Mouse (Mus musculus) B cell, adult (primary cell): ENCODE measurements around the gene Hps5. TPM values are rescaled to one million over a fixed set of nuclear protein-coding genes. Genes with fewer than 3 reads are reported as not detected.

Experiments used
- total RNA-seq: library from RNA; stranded (reverse); gene quantifications from 4 replicates; pipeline ENCODE4 v1.2.4, GENCODE M21; 2023; ENCODE audit not compliant: inconsistent age

Hps5 gene
- 52.4 to 64.3 TPM (median 57.5 TPM) in 4 replicates for total RNA-seq

DNA sequence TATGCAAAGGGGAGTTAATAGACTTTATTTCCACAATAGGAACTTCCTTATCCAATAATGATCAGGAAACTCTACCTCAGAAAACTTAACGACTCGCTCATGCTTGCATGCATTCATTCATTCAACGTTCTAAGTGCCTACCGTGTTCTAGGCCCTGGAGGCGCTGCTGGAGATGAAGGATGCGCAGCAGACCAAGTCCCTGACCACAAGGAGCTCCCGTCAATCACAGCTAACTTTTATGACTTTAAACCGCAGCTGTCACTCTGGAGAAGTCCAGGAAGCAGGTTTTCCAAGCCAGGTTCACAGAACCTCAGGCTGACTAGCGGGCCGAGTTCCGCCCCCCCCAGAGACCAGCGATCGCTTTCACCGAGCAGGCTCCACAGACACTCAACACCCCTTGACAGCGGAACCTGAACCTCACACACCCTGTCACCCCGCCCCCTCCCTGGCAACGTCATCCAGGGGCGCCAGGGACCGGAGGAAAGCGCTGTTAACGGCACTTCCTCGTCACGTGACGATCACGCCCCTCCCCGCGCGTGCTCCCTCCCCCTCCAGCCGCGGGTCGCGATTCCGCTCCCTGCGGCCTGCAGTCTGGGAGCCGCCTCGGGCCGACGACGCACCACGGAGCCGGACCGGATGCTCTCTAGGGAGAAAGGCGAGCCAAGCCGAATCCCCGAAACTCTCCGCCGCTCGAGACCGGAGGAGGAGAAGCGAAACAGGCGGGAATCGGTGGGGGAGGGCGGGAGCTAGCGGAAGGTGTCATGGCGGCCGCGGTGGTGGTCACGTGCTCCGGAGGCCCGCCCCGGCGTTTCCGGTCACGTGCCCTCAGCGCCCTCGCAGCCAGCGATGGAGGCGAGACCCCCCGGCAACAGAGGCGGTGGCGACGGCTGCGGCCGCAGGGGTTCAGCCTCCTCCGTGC is at the start of gene Hps5, which contains the start of gene Gtf2h1:
Gene Hps5, minus strand, starts transcription at position 778 of the 919 bp plus-strand sequence.
Gene Gtf2h1, plus strand, starts transcription at position 817 of the 919 bp plus-strand sequence.

DNA sequence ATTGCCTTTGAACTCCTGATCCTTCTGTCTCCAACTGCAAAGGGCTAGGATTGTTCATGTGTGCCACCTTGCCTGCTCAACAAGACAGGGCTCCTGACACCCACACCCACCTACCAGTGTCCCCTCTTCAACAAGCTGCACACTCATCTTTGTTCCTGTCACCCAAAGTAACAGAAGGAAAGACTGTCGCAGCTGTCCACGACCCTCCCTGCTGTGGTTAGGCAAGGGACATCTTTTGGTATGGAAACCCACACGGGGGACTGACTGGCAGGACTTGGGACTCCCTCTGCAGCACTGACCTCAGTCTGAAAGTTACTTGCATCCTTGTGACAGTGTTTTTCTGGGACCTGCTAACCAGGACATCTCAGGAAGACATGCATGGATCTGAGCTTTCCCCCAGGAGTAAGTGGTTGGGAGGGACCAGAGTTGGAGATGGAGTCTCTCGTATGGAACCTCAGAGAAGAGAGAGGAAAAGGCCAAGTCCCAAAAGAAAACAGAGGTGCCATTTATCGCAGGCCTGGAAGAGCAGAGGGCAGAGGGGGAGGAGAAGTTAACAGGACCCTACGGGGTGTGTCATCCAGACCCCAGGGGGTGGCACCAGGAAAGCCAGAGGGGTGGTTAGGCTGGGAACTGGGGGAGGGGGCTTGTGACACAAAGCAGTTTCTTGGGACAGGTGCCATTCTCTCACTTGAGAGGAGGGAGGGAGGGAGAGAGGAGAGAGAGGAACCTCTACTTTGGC is 45.1 kb upstream of the Hps5 start, which contains the start of gene Ldha:
Gene Ldha, plus strand, starts transcription at position 689 of the 739 bp plus-strand sequence.

GRCm38 (mm10) chr7:46751490-46751889 is 44.4 kb downstream of the Hps5 start, which contains the start of gene Saa2:
Saa2 (plus strand) TSS chr7:46751790.

DNA sequence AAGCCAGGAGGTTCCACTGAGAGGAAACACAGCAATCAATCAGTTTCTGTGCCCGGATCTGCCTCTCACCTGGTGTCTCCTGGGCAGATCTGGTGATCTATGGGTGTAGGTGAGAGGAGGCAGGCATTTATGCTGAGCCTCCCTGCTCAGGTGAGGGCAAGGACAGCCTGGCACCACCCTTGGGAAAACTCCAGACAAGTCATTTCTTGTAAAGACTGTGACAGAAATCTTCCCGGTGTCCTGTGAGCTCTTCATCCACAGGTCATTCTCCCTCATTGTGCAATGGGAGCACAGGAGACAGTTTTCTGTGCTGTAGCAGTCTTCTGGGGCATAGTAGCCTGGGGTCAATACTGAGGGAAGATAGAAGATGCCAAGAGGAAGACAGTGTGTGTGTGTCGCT is 53.0 kb downstream of the Hps5 start, which contains the start of gene Saa1:
Gene Saa1, minus strand, starts transcription at position 101 of the 400 bp plus-strand sequence.

DNA sequence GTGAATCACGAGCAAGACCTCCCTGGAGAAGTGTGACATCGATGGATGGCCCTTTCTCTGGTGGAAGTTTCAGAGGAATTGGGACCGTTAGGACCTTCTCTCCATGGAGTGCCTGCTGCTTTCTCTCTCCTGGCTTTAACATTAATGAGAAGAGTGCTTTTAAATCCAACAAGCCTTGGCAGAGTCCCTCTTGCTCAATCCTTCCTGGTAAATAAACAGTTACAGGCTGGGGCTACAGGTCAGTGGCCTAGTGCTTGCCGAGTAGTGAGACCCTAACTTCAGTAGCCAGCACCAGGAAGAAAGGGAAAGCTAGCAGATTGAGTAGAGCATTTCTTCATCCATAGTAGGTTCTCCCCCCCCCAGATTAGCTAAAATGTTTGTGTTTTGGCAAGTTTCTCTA is 63.4 kb downstream of the Hps5 start, which contains the start of gene Saa4:
Gene Saa4, minus strand, starts transcription at position 146 of the 400 bp plus-strand sequence.

DNA sequence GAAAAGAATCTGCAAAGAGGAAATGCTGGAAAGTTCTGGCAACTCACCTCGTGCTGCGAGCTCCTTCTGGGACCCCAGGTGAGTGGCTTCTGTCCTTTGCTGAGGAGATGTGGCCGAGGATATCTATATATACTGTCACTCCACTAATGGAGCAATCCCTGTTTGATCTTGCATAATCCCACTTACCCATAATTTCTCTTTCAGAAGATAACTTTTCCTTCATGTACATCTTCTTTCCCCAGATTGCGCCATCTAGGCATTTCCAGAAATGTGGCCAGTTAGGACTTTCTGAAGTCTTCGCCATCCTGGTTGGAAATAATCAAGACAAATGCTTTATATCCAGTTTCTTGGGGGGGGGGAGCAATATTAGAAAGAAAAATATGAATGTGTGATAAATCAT is 80.3 kb downstream of the Hps5 start, which contains the start of gene Saa3:
Gene Saa3, minus strand, starts transcription at position 101 of the 400 bp plus-strand sequence.

Other genes starting within 250 kb of the Hps5 start
- gene Sergef, start 156.3 kb downstream of the Hps5 start, total RNA-seq: 22.1 to 27.1 TPM (median 23.8 TPM) in 4 replicates
- not detected in 4 replicates for gene Tph1, start 123.5 kb downstream of the Hps5 start, total RNA-seq
- 14.0 to 16.3 TPM (median 14.9 TPM) in 4 replicates for gene Saal1, start 85.4 kb downstream of the Hps5 start, total RNA-seq
- gene Saa3, start 80.4 kb downstream of the Hps5 start, total RNA-seq: 0.90 TPM in 1 of 4 replicates, not detected in the others
- not detected in 4 replicates for gene Saa4, start 63.5 kb downstream of the Hps5 start, total RNA-seq
- gene Saa1, start 53.1 kb downstream of the Hps5 start, total RNA-seq: not detected in 4 replicates
- gene Saa2, start 44.3 kb downstream of the Hps5 start, total RNA-seq: not detected in 4 replicates
- 55.3 to 67.0 TPM (median 62.3 TPM) in 4 replicates for gene Gtf2h1, start within 50 bp of the Hps5 start, total RNA-seq
- 177 to 194 TPM (median 177 TPM) in 4 replicates for gene Ldha, start 45.4 kb upstream of the Hps5 start, total RNA-seq
- not detected in 4 replicates for gene Ldhc, start 65.1 kb upstream of the Hps5 start, total RNA-seq
- gene Tsg101, start 123.9 kb upstream of the Hps5 start, total RNA-seq: 55.6 to 62.8 TPM (median 60.6 TPM) in 4 replicates
- gene Uevld, start 162.5 kb upstream of the Hps5 start, total RNA-seq: 4.6 to 8.5 TPM (median 6.1 TPM) in 4 replicates
- gene Gm9999, start 187.5 kb upstream of the Hps5 start, total RNA-seq: not detected in 4 replicates
- gene Spty2d1, start 212.3 kb upstream of the Hps5 start, total RNA-seq: 89.3 to 99.8 TPM (median 96.1 TPM) in 4 replicates